In the genomic region with DNA sequence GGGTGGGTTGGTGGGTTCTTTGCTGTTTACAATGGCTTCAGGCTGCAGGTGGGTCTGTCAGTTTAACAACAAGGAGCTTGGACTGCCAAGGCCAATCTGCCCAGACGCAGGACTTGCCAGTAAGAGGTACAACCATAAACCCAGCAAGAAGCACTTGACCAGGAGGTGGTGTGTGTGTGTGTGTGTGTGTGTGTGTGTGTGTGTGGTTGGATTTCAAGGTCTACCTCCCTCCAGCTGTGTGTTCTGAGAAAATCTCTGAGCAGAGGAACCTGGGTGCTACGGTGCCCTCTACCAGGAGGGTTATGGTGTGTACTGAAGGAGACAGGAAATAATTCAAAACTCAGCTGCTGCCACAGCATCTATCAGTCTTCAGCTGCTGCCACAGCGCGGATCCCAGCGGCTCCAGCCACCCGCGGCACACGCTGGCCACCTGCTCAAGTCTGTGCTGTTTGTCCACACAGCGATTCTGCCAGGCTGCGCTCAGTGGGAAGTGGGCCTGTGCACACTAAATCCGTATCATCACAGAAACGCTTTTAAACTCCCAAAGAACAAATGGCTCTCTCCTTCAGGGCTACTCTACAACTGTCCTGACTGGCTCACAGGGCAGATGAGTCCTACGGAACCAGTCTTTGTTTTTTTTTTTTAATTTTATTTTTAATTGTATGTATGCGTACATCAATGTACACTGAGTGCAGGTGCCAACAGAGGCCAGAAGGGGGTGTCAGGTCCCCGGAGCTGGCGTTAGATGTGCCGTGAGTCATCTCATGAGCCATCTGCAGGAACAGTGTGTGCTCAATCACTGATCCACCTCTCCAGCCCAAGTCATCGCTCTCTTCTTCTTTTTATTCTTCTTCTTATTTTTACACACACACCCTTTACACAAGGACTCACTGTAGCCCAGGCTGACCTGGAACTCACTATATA, we compare ENCODE assay signal across 10 mouse cellular contexts. TPM values are rescaled to one million over a fixed set of nuclear protein-coding genes. Genes with fewer than 3 reads are reported as not detected.
DNase-seq lines count a peak whose midpoint lies in the region; ATAC-seq and TF ChIP-seq lines count a peak whose summit lies in the region.
"Had no signal": no experiment of that assay in that cellular context is flagged by ENCODE, and none has a peak within 500 bp of the region (broad histone marks: within the 10 kb centered on the region; RNA-seq: fewer than 3 reads in every experiment).

No protein-coding gene starts in this region.

- H3K4me1 ChIP-seq in liver, embryonic 14.5 days (replicated peaks; ENCODE audit: control insufficient read depth in 2 of 2, insufficient read depth in 2 of 2, low read length in 1 of 2), result no peaks in the 10 kb centered on the region
- H3K4me1 ChIP-seq in liver, embryonic 12.5 days, result peaks cover 20% of the 10 kb centered on the region
- peaks cover 2% of the 10 kb centered on the region; the same call in 1 of the 2 replicates for H3K4me1 ChIP-seq in cortical plate, adult 2 months (ENCODE audit: control insufficient read depth, insufficient read depth, low read length)
- no peaks in the 10 kb centered on the region for H3K4me1 ChIP-seq in forebrain, postnatal 0 days (ENCODE audit: insufficient read depth)
- no peaks in the 10 kb centered on the region; the same call in 1 of the 2 replicates for H3K4me1 ChIP-seq in forebrain, embryonic 13.5 days

- 87% methylated on average over 18 of the region's 18 CpGs for WGBS in liver, embryonic 14.5 days (ENCODE audit: insufficient replicate concordance)
- 86% methylated on average over 18 of the region's 18 CpGs for WGBS in liver, embryonic 12.5 days (ENCODE audit: insufficient replicate concordance)
- WGBS in forebrain, postnatal 0 days, result 87% methylated on average over 18 of the region's 18 CpGs
- 89% methylated on average over 18 of the region's 18 CpGs for WGBS in forebrain, embryonic 13.5 days

- H3K9ac ChIP-seq in liver, embryonic 14.5 days (replicated peaks), result no peak overlapping the region
- no peak overlapping the region for H3K9ac ChIP-seq in liver, embryonic 12.5 days
- H3K9ac ChIP-seq in forebrain, postnatal 0 days, result no peak overlapping the region
- no peak overlapping the region for H3K9ac ChIP-seq in forebrain, embryonic 13.5 days

- DNase-seq in adrenal gland, adult (ENCODE audit: inconsistent age in 2 of 2, low spot score in 1 of 2), result peak; percentile 55 to 70
- DNase-seq in adrenal gland, adult 8-10 months, result no peak
- DNase-seq in liver, embryonic 14.5 days (ENCODE audit: low read depth in 3 of 3, low spot score in 3 of 3), result no peak
- peak; percentile 67 for DNase-seq in adrenal gland, postnatal 14 days
- no peak for DNase-seq in forebrain, postnatal 0 days
- DNase-seq: right cerebral cortex, postnatal 14 days had no signal

- H3K36me3 ChIP-seq in liver, embryonic 14.5 days (replicated peaks; ENCODE audit: control insufficient read depth, insufficient read depth, low read depth), result peaks cover 30% of the 10 kb centered on the region
- peaks cover 78% of the 10 kb centered on the region for H3K36me3 ChIP-seq in liver, embryonic 12.5 days
- H3K36me3 ChIP-seq in forebrain, postnatal 0 days (ENCODE audit: insufficient read depth), result peaks cover 53% of the 10 kb centered on the region
- H3K36me3 ChIP-seq in forebrain, embryonic 13.5 days (ENCODE audit: poor library complexity, severe bottlenecking), result peaks cover 60% of the 10 kb centered on the region

- H3K27me3 ChIP-seq in liver, embryonic 14.5 days (ENCODE audit: control insufficient read depth, insufficient read depth, low read length), result no peaks in the 10 kb centered on the region
- H3K27me3 ChIP-seq in liver, embryonic 12.5 days (replicated peaks), result no peaks in the 10 kb centered on the region
- H3K27me3 ChIP-seq in forebrain, postnatal 0 days (ENCODE audit: insufficient read depth, low read length), result no peaks in the 10 kb centered on the region
- H3K27me3 ChIP-seq in forebrain, embryonic 13.5 days, result no peaks in the 10 kb centered on the region

- no peak overlapping the region for H3K4me3 ChIP-seq in liver, embryonic 14.5 days (ENCODE audit: insufficient read depth in 1 of 2, low read depth in 2 of 2, low read length in 2 of 2)
- no peak overlapping the region for H3K4me3 ChIP-seq in liver, embryonic 12.5 days
- no peak overlapping the region for H3K4me3 ChIP-seq in cortical plate, adult 2 months (ENCODE audit: insufficient read depth, low read length)
- H3K4me3 ChIP-seq in forebrain, postnatal 0 days (ENCODE audit: low read depth, low read length), result no peak overlapping the region
- H3K4me3 ChIP-seq in forebrain, embryonic 13.5 days, result no peak overlapping the region

- ATAC-seq in liver, embryonic 14.5 days (ENCODE audit: insufficient read depth), result no peak
- no peak for ATAC-seq in liver, embryonic 12.5 days
- no peak for ATAC-seq in forebrain, postnatal 0 days
- ATAC-seq in forebrain, embryonic 13.5 days, result no peak
- ATAC-seq: forebrain, embryonic 16.5 days had no signal

- no peak overlapping the region for H3K4me2 ChIP-seq in liver, embryonic 14.5 days (ENCODE audit: low read depth)
- no peak overlapping the region for H3K4me2 ChIP-seq in liver, embryonic 12.5 days
- no peak overlapping the region for H3K4me2 ChIP-seq in forebrain, postnatal 0 days (ENCODE audit: low read depth)
- no peak overlapping the region for H3K4me2 ChIP-seq in forebrain, embryonic 13.5 days

- no peaks in the 10 kb centered on the region for H3K9me3 ChIP-seq in liver, embryonic 14.5 days (ENCODE audit: control insufficient read depth, low read length)
- no peaks in the 10 kb centered on the region for H3K9me3 ChIP-seq in liver, embryonic 12.5 days (replicated peaks)
- no peaks in the 10 kb centered on the region for H3K9me3 ChIP-seq in forebrain, postnatal 0 days (ENCODE audit: low read length)
- no peaks in the 10 kb centered on the region for H3K9me3 ChIP-seq in forebrain, embryonic 13.5 days (replicated peaks)

- TF ChIP-seq EP300 in liver, embryonic 14.5 days (IDR thresholded peaks at IDR 0.05; ENCODE audit: low read depth), result no peak

- peak; percentile 40 for TF ChIP-seq CTCF in liver, embryonic 14.5 days (IDR thresholded peaks at IDR 0.05; ENCODE audit: low read depth)
- 0 out of 2 replicates have a peak, but pooled peaks have one; percentile 6 for TF ChIP-seq CTCF in cortical plate, adult 2 months (IDR thresholded peaks at IDR 0.05; ENCODE audit: extremely low read depth, insufficient read depth, low read length)
- TF ChIP-seq CTCF in forebrain, postnatal 0 days (IDR thresholded peaks at IDR 0.05; ENCODE audit: low read depth), result no peak

- H3K27ac ChIP-seq in liver, embryonic 14.5 days, result no peak overlapping the region
- H3K27ac ChIP-seq in liver, embryonic 12.5 days, result no peak overlapping the region
- no peak overlapping the region for H3K27ac ChIP-seq in cortical plate, adult 2 months (ENCODE audit: insufficient read depth, low read length)
- H3K27ac ChIP-seq in forebrain, postnatal 0 days (ENCODE audit: low read depth, low read length), result no peak overlapping the region
- no peak overlapping the region for H3K27ac ChIP-seq in forebrain, embryonic 13.5 days

- no peak for TF ChIP-seq POLR2A in cortical plate, adult 2 months (IDR thresholded peaks at IDR 0.05; ENCODE audit: extremely low read depth, insufficient read depth, low read length)

RNA-seq across cellular contexts. Expression of gene Ankrd13a, which starts 9.4 kb away (rescaled TPM):
- 10 to 100 TPM; 66.7 to 96.6 (median 86.8) TPM for total RNA-seq in adrenal gland, adult 8-10 months (2022)
- polyA plus RNA-seq in liver, embryonic 14.5 days (2012; rRNA removed), result 29.9 and 38.6 TPM in 2 replicates
- polyA plus RNA-seq in liver, embryonic 14.5 days (2014; fragmentation: Nextera tagmentation; extraction: Ambion mirVana), result 46.6 and 59.1 TPM in 2 replicates
- 85.2 and 87.5 TPM in 2 replicates for polyA plus RNA-seq in liver, embryonic 12.5 days (2016; fragmentation: Nextera tagmentation; extraction: Ambion mirVana)
- 89.4 and 95.0 TPM in 2 replicates for total RNA-seq in adrenal gland, postnatal 14 days (2021)
- 36.2 and 38.5 TPM in 2 replicates for polyA plus RNA-seq in cortical plate, adult 2 months (2012; rRNA removed)
- 34.3 and 44.8 TPM in 2 replicates for total RNA-seq in forebrain, postnatal 0 days (2014; rRNA removed)
- polyA plus RNA-seq in forebrain, postnatal 0 days (2015; fragmentation: Nextera tagmentation; extraction: Ambion mirVana), result 20.7 and 20.8 TPM in 2 replicates
- 26.8 and 30.0 TPM in 2 replicates for polyA plus RNA-seq in forebrain, embryonic 13.5 days (2015; fragmentation: Nextera tagmentation; extraction: Ambion mirVana)

RNA-seq across cellular contexts. Expression of gene Git2, which starts 10.2 kb away (rescaled TPM):
- 10 to 100 TPM; 32.8 to 59.9 (median 45.6) TPM for total RNA-seq in adrenal gland, adult 8-10 months (2022)
- 12.7 and 13.7 TPM in 2 replicates for polyA plus RNA-seq in liver, embryonic 14.5 days (2012; rRNA removed)
- polyA plus RNA-seq in liver, embryonic 14.5 days (2014; fragmentation: Nextera tagmentation; extraction: Ambion mirVana), result 12.1 and 12.7 TPM in 2 replicates
- 28.1 and 28.3 TPM in 2 replicates for polyA plus RNA-seq in liver, embryonic 12.5 days (2016; fragmentation: Nextera tagmentation; extraction: Ambion mirVana)
- total RNA-seq in adrenal gland, postnatal 14 days (2021), result 42.7 and 49.4 TPM in 2 replicates
- 44.0 and 44.1 TPM in 2 replicates for polyA plus RNA-seq in cortical plate, adult 2 months (2012; rRNA removed)
- 42.2 and 57.6 TPM in 2 replicates for total RNA-seq in forebrain, postnatal 0 days (2014; rRNA removed)
- 21.9 and 31.1 TPM in 2 replicates for polyA plus RNA-seq in forebrain, postnatal 0 days (2015; fragmentation: Nextera tagmentation; extraction: Ambion mirVana)
- polyA plus RNA-seq in forebrain, embryonic 13.5 days (2015; fragmentation: Nextera tagmentation; extraction: Ambion mirVana), result 41.2 and 45.3 TPM in 2 replicates

RNA-seq across cellular contexts. Expression of gene Tchp, which starts 57.5 kb away (rescaled TPM):
- 10 to 100 TPM in 2 of 4 experiments, 1 to 10 TPM in 2; 7.4 to 27.5 (median 12.3) TPM for total RNA-seq in adrenal gland, adult 8-10 months (2022)
- 5.6 and 7.8 TPM in 2 replicates for polyA plus RNA-seq in liver, embryonic 14.5 days (2012; rRNA removed)
- 1.9 and 2.2 TPM in 2 replicates for polyA plus RNA-seq in liver, embryonic 14.5 days (2014; fragmentation: Nextera tagmentation; extraction: Ambion mirVana)
- polyA plus RNA-seq in liver, embryonic 12.5 days (2016; fragmentation: Nextera tagmentation; extraction: Ambion mirVana), result 6.2 and 7.5 TPM in 2 replicates
- total RNA-seq in adrenal gland, postnatal 14 days (2021), result 6.9 and 10.0 TPM in 2 replicates
- 14.8 and 15.6 TPM in 2 replicates for polyA plus RNA-seq in cortical plate, adult 2 months (2012; rRNA removed)
- 14.1 and 14.4 TPM in 2 replicates for total RNA-seq in forebrain, postnatal 0 days (2014; rRNA removed)
- polyA plus RNA-seq in forebrain, postnatal 0 days (2015; fragmentation: Nextera tagmentation; extraction: Ambion mirVana), result 7.4 and 11.8 TPM in 2 replicates
- 22.6 and 23.8 TPM in 2 replicates for polyA plus RNA-seq in forebrain, embryonic 13.5 days (2015; fragmentation: Nextera tagmentation; extraction: Ambion mirVana)

RNA-seq across cellular contexts. Expression of gene 1500011B03Rik, which starts 58.2 kb away (rescaled TPM):
- total RNA-seq in adrenal gland, adult 8-10 months (2022), result 10 to 100 TPM; 37.3 to 58.7 (median 43.6) TPM
- polyA plus RNA-seq in liver, embryonic 14.5 days (2012; rRNA removed), result 15.5 and 17.5 TPM in 2 replicates
- 31.9 and 36.0 TPM in 2 replicates for polyA plus RNA-seq in liver, embryonic 14.5 days (2014; fragmentation: Nextera tagmentation; extraction: Ambion mirVana)
- polyA plus RNA-seq in liver, embryonic 12.5 days (2016; fragmentation: Nextera tagmentation; extraction: Ambion mirVana), result 37.4 and 41.8 TPM in 2 replicates
- 36.8 and 43.6 TPM in 2 replicates for total RNA-seq in adrenal gland, postnatal 14 days (2021)
- polyA plus RNA-seq in cortical plate, adult 2 months (2012; rRNA removed), result 232 and 245 TPM in 2 replicates
- 298 and 325 TPM in 2 replicates for total RNA-seq in forebrain, postnatal 0 days (2014; rRNA removed)
- polyA plus RNA-seq in forebrain, postnatal 0 days (2015; fragmentation: Nextera tagmentation; extraction: Ambion mirVana), result 378 and 431 TPM in 2 replicates
- 184 and 195 TPM in 2 replicates for polyA plus RNA-seq in forebrain, embryonic 13.5 days (2015; fragmentation: Nextera tagmentation; extraction: Ambion mirVana)

Comparison
In these comparisons a context has a peak if more than half of its experiments do, and no peak if none do; other contexts are left out.
1. DNase-seq: peak in adrenal gland, adult (2 of 2) and adrenal gland, postnatal 14 days (single experiment); none in adrenal gland, adult 8-10 months (single experiment), liver, embryonic 14.5 days (0 of 3) and forebrain, postnatal 0 days (single experiment).